Mouse (Mus musculus) liver, embryonic 14.5 days (tissue): Measurements from ENCODE around the gene Pcgf6. TPM values are rescaled to one million over a fixed set of nuclear protein-coding genes. Genes with fewer than 3 reads are reported as not detected.

Experiments used
- ATAC-seq: fragments of 200-750 bp; cut with Nextera tagmentation; 2 replicates; pipeline ENCODE4 v1.8.0; 2017; ENCODE audit warnings: moderate number of reproducible peaks, mild to moderate bottlenecking, moderate library complexity; ENCODE audit not compliant: insufficient read depth
- DNase-seq, 3 experiments: peaks; one replicate each; pipeline ENCODE4 v3.0.0-alpha.2; 2012 to 2013; ENCODE audit warnings: low read depth in 3 of 3, low spot score in 3 of 3
- H3K27ac ChIP-seq: fragments of 300-500 bp; sonication (generic); 2 replicates; pipeline ENCODE4 v1.5.1; 2014; ENCODE audit warnings: moderate library complexity, mild to moderate bottlenecking, control low read depth, inconsistent platforms
- H3K27me3 ChIP-seq: fragments of 300-500 bp; sonication (generic); 2 replicates; pipeline ENCODE4 v1.6.1; 2014; ENCODE audit warnings: mild to moderate bottlenecking, low read length, moderate library complexity; ENCODE audit not compliant: control insufficient read depth, insufficient read depth
- H3K36me3 ChIP-seq: fragments of 300-500 bp; sonication (generic); replicated peaks from 2 replicates; pipeline ENCODE4 v1.6.1; 2014; ENCODE audit warnings: low read depth; ENCODE audit not compliant: control insufficient read depth, insufficient read depth
- H3K4me1 ChIP-seq, 2 experiments: fragments of 200-500 bp in 1 of 2; fragments of 300-500 bp in 1 of 2; sonication (generic) in 1 of 2; replicated peaks; 2 replicates each; pipeline ENCODE4 v1.6.1; 2012 to 2014; ENCODE audit warnings: antibody characterized with exemption in 1 of 2, inconsistent platforms in 1 of 2, low read length in 1 of 2; ENCODE audit not compliant: control insufficient read depth in 2 of 2, insufficient read depth in 2 of 2
- H3K4me2 ChIP-seq: fragments of 300-500 bp; sonication (generic); 2 replicates; pipeline ENCODE4 v1.6.1; 2014; ENCODE audit warnings: low read depth, mild to moderate bottlenecking, control low read depth, moderate library complexity
- H3K4me3 ChIP-seq, 2 experiments: fragments of 200-500 bp in 1 of 2; fragments of 300-500 bp in 1 of 2; sonication (generic) in 1 of 2; 2 replicates each; pipeline ENCODE4 v1.5.1; 2012 to 2014; ENCODE audit warnings: low read depth in 2 of 2, low read length in 2 of 2, mild to moderate bottlenecking in 2 of 2, control low read depth in 1 of 2, inconsistent platforms in 1 of 2, moderate library complexity in 1 of 2; ENCODE audit not compliant: insufficient read depth in 1 of 2
- H3K9ac ChIP-seq: fragments of 300-500 bp; sonication (generic); replicated peaks from 2 replicates; pipeline ENCODE4 v1.6.1; 2014; ENCODE audit warnings: mild to moderate bottlenecking, control low read depth, moderate library complexity
- H3K9me3 ChIP-seq: fragments of 300-500 bp; sonication (generic); 2 replicates; pipeline ENCODE4 v1.6.1; 2016; ENCODE audit warnings: low read length, mixed read lengths; ENCODE audit not compliant: control insufficient read depth
- CTCF ChIP-seq: IDR thresholded peaks from 2 replicates; pipeline ENCODE4 v1.5.1; 2016; ENCODE audit warnings: antibody characterized with exemption, low read depth, control low read depth
- EP300 ChIP-seq: IDR thresholded peaks from 2 replicates; pipeline ENCODE4 v1.6.1; 2016; ENCODE audit warnings: antibody characterized with exemption, low read depth
- WGBS: fragments of 180-500 bp; shearing (Covaris S2); extraction: QIAGEN DNeasy Blood & Tissue Kit; methylation state at CpG from one replicate; pipeline ENCODE4 v1.1.7; 2014; ENCODE audit not compliant: insufficient replicate concordance; 5-methylcytosine and 5-hydroxymethylcytosine counted together
- polyA plus RNA-seq, 2 experiments: library from polyadenylated mRNA; depleted of rRNA in 1 of 2; stranded (reverse) in 1 of 2; unstranded in 1 of 2; fragments of >200 nt; fragmentation: Nextera tagmentation in 1 of 2; extraction: Ambion mirVana in 1 of 2; gene quantifications; 2 replicates each; pipeline versions ENCODE4 v1.2.1 to v1.2.3; 2012 to 2014

The Pcgf6 gene
- polyA plus RNA-seq, 2 experiments = 7.5 to 10.4 TPM

- H3K36me3 ChIP-seq = peaks cover 19% of the 10 kb centered on the region
- H3K4me2 ChIP-seq = peak overlapping the region; percentile 97
- H3K27me3 ChIP-seq = no peaks in the 10 kb centered on the region
- H3K27ac ChIP-seq = peak overlapping the region; percentile 89
- ATAC-seq = peak; percentile 95
- peak; percentile 74 to 77 (median 77) for DNase-seq
- peaks cover 6 to 10% of the 10 kb centered on the region in 2 experiments; a peak in 3 of 4 replicates for H3K4me1 ChIP-seq
- no peaks in the 10 kb centered on the region for H3K9me3 ChIP-seq
- peak overlapping the region; percentile 79 to 100 for H3K4me3 ChIP-seq
- peak overlapping the region; percentile 100 for H3K9ac ChIP-seq
- TF ChIP-seq CTCF = peak; percentile 50
- TF ChIP-seq EP300 = no peak
- WGBS = under 1% methylated on average over 72 of the region's 72 CpGs
Observed at GRCm38 (mm10) chr19:47067924-47068611, 17.4 kb upstream of the Pcgf6 start.

- peak within 1 kb of the TSS; percentile 100 for H3K9ac ChIP-seq
- peak within 1 kb of the TSS; percentile 97 for H3K4me2 ChIP-seq
- TF ChIP-seq EP300 = no peak
- TF ChIP-seq CTCF = peak; percentile 29
- H3K27ac ChIP-seq = peak within 1 kb of the TSS; percentile 89
- ATAC-seq (peak; percentile 57), DNase-seq (peak; percentile 96)
- no peaks in the 10 kb centered on the region for H3K27me3 ChIP-seq
- WGBS = 8% methylated on average over 49 of the region's 49 CpGs
- H3K9me3 ChIP-seq = no peaks in the 10 kb centered on the region
- peaks cover 11% of the 10 kb centered on the region for H3K36me3 ChIP-seq
- peak within 1 kb of the TSS; percentile 79 to 100 for H3K4me3 ChIP-seq
- H3K4me1 ChIP-seq = peaks cover 6 to 10% of the 10 kb centered on the region in 2 experiments; a peak in 3 of 4 replicates
Observed at GRCm38 (mm10) chr19:47067096-47067882, 16.6 kb upstream of the Pcgf6 start, which contains the start of gene Taf5. Gene Taf5, plus strand, starts transcription at chr19:47067746.

- no peak for ATAC-seq
Observed at GRCm38 (mm10) chr19:47065860-47066259, 15.2 kb upstream of the Pcgf6 start.

GRCm38 (mm10) chr19:47057684-47058083 lies 7.0 kb upstream of the Pcgf6 start:
- DNase-seq (no peak), ATAC-seq (no peak)
- H3K27me3 ChIP-seq = no peaks in the 10 kb centered on the region
- H3K36me3 ChIP-seq = no peaks in the 10 kb centered on the region
- H3K9me3 ChIP-seq = no peaks in the 10 kb centered on the region
- no peak overlapping the region for H3K9ac ChIP-seq
- TF ChIP-seq EP300 = no peak
- TF ChIP-seq CTCF = no peak
- no peak overlapping the region for H3K4me2 ChIP-seq
- 45% methylated on average over 1 of the region's 1 CpGs for WGBS
- H3K4me3 ChIP-seq = no peak overlapping the region
- H3K27ac ChIP-seq = no peak overlapping the region
- H3K4me1 ChIP-seq = peaks cover 0 to 1% of the 10 kb centered on the region in 2 experiments; a peak in 1 of 4 replicates

More at GRCm38 (mm10) chr19:47065860-47066259, 15.2 kb upstream of the Pcgf6 start:
- H3K9ac ChIP-seq = no peak overlapping the region
- no peak for DNase-seq
- H3K36me3 ChIP-seq = no peaks in the 10 kb centered on the region; the same call in 1 of the 2 replicates
- 73% methylated on average over 3 of the region's 3 CpGs for WGBS
- no peak overlapping the region for H3K27ac ChIP-seq
- no peak for TF ChIP-seq EP300
- TF ChIP-seq CTCF = peak; percentile 48
- peaks cover 6 to 10% of the 10 kb centered on the region in 2 experiments; a peak in 3 of 4 replicates for H3K4me1 ChIP-seq
- no peaks in the 10 kb centered on the region for H3K9me3 ChIP-seq
- no peak overlapping the region for H3K4me2 ChIP-seq
- no peaks in the 10 kb centered on the region for H3K27me3 ChIP-seq
- H3K4me3 ChIP-seq = no peak overlapping the region

- H3K27ac ChIP-seq = no peak overlapping the region
- 67% methylated on average over 4 of the region's 4 CpGs for WGBS
- no peaks in the 10 kb centered on the region for H3K27me3 ChIP-seq
- ATAC-seq (no peak), DNase-seq (no peak)
- H3K9ac ChIP-seq = no peak overlapping the region
- H3K4me2 ChIP-seq = no peak overlapping the region
- no peak overlapping the region for H3K4me3 ChIP-seq
- no peaks in the 10 kb centered on the region for H3K9me3 ChIP-seq
- TF ChIP-seq EP300 (no peak), CTCF (no peak)
- peaks cover 15% of the 10 kb centered on the region in 2 experiments for H3K4me1 ChIP-seq
- H3K36me3 ChIP-seq = no peaks in the 10 kb centered on the region; the same call in 1 of the 2 replicates
Observed at GRCm38 (mm10) chr19:47053471-47053870, 2.8 kb upstream of the Pcgf6 start.
